Mouse (Mus musculus) spleen, postnatal 10 days (tissue): ENCODE measurements around the gene Prkcg.
"Not testable (repeated sequence)": the region's sequence is repeated elsewhere in the genome, so short reads cannot be mapped to it uniquely, and the experiment has no call there.

Experiments used
- DNase-seq, 2 experiments: peaks; one replicate each; pipeline ENCODE4 v3.0.0; 2021 to 2022; ENCODE audit warnings: low spot score in 2 of 2

The Prkcg gene

DNA sequence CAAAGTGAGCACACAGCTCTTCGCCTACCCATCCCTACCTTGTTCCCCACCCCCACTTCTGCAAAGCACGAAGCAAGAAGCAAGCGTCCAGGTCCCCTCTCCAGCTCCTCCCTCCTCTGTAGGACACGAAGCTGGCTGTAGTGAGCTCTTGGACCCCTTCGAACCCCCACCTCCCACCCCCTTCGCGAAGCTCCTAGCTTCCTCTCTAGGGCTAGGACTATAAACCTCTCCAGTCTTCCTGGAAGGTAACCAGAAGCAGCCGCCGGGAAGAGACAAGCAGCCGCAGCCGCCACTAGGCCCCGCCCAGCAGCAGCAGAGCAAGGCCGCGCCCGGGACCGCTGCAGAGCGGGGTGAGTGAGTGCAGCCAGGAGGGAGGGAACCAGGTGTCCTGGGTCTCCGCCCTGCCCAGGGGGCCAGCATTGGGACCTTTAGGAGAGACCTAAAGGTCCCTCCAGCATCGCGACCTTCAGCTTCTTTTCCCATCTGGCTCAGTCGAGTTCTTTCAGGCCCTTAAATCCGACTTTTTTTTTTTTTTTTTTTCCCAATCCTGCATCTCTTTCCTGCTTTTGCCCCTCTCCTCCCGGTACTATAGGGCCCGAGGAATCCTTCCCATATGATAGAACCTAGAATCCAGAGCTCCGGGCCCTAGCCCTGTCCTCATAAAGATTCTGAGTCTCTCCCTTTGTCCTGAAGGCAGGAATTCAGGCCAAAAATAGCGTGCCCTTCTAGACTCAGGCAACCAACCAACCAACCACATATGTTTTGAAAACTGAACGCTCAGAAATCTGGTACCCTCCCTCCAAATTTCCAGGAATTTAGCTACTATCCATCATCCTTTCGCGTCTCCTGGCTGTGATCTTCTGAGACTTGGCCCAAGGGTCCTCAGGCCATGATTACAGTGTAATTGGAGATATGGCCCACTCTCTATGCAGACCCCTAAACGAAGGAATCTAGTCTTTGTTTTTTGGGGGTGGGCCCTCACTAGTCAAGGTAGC is at the start of gene Prkcg, which contains the start of gene Myadm:
TSS of gene Prkcg (plus strand) at position 204 of the 995 bp plus-strand sequence.
TSS of gene Myadm (plus strand) at position 105 of the 995 bp plus-strand sequence.
- DNase-seq: peak; percentile 51 to 80

DNA sequence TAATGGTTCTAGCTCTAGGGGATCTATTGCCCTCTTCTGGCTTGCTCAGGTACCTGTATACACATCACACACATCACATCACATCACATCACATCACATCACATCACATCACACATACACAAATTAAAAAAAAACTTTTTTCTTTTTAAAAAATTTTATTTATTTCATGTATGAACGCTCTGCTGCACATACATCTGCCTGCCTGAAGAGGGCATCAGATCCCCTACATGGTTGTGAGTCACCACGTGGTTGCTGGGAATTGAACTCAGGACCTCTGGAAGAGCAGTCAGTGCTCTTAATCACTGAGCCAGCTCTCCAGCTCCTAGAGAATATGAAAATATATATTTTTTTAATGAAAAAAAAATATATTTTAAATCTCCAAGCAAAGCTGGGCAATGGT is 49.8 kb upstream of the Prkcg start:
- DNase-seq: no peak

DNA sequence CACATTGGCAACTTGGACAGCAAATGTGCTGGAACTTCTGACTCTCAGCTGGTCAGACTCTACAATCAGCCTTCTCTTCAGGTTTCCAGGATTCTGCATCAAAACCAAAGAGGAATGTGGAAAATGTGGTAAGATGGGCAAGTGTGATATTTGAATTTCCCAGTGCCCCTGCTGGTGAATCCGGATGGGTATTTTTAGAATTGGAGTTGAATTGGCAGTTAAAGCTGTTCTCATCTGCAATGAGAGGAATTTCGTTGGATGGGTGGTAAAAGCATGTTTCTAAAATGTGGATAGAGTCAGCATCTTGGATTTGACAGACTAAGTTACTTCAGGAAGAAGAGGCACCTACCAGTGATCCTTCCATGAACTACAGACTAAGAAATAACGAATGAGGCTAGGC is 28.3 kb upstream of the Prkcg start:
- no peak for DNase-seq

DNA sequence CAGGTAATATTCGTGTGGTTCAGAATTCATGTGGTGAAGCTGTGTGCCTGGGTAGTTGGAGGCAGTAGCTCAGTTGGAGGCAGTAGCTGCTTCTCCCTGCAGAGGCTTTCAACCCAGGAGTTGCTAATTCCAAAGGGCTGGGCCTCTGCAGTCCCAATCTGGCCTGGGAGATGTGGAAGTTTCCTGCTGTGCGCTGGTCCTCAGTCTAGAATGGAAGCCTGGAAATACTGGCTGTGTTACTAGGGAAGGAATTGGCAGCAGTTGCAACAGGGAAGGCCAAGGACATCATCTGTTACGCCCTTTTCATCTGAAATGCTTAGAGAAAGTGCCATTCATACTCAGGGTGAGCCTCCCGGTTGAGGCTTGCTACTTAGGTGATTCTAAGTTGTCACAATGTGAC is 27.5 kb upstream of the Prkcg start:
- DNase-seq: no peak

DNA sequence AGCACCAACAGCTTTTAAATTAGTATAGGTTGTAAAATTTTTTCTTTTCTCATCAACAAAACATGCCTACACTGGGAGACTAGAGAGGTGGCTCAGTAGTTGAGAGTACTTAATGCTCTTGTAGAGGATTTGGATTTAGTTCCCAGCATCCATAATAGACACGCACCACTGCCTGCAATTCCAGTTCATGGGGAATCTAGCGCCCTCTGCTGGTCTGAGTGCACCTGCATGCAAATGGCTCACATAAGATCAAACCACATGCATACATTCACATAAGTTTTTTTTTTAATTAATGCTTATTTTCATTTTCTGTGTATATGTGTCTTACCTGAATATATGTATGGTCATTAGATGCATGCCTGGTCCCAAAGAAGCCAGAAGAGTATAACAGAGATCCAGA is 26.2 kb upstream of the Prkcg start:
- DNase-seq: peak in 1 of 2 experiments; percentile 51

DNA sequence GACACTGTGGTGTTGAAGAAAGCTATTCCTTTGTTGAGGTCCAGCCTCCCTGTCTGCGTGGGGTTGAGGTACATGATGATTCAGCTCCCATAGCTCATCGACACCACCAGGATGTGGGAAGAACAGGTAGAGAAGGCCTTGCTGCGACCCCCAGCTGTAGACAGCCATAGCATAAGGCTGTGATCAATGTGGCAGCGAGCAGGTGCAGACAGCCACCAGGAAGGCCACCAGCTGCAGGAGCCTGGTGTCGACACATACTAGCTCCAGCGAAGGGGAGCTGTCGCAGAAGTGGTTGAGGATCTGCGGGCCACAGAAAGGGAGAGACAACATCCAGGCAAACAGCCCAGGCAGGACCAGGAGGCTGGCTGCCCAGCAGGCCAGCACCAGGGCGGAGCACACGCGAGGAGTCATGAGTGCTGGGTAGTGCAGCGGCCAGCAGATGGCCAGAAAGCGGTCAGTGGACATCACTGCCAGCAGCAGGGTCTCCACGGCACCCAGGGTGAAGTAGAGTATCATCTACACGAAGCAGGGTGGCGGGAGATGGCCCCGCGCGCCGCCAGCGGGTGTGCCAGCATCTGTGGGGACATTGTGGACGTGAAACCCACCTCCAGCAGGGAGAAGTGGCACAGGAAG is 24.5 kb upstream of the Prkcg start:
- no peak for DNase-seq

DNA sequence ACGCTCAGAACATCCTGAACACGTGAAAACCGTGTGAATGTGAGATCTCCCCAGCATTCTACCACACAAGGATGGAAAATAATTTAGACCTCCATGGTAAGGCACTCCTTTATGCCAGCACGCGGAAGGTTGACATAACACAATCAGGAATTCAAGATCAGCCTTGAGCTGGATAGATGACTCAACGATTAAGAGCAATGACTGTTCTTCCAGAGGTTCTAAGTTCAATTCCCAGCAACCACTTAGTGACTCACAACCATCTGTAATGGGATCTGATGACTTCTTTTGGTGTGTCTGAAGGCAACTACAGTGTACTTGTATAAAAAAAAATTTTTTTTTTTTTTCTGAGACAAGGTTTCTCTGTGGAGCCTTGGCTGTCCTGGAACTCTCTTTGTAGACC is 23.7 kb upstream of the Prkcg start:
- no peak for DNase-seq

DNA sequence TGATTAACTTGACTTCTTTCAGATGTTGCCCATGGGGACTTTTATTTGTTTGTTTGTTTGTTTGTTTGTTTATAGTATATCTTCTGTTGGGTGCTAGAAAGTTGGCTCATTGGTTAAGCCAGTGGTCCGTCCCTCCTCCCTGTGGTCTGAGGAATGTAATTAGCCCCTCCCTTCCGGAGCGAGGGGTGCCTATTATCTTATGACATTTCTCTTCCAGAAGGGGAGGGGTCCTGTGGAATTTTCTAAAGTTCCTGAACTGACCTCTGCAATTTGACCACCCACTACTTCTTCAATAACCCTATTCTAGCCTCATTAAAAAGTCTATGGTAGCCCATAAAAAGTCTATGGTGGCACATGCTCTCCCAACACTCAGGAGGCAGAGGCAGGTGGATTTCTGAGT is 21.7 kb upstream of the Prkcg start:
- no peak for DNase-seq

DNA sequence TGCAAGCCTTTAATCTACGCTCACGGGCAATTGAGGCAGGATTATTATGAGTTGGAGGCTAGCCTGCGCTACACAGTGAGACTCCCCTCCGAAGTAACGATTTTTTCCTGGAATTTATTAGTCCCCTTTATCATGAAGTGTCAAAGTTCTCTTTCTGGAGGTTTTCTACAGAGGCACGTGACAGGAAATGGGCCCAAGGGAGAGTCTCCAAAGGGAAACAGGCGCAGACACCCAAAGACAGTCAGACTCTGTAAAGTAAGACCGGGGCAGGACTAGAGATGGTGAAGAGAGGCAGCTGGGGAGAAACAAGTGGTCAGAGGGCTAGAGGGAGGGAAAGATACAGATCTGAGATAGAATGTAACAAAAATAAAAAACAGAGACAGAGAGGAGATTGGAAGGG is 21.1 kb upstream of the Prkcg start:
- no peak for DNase-seq

DNA sequence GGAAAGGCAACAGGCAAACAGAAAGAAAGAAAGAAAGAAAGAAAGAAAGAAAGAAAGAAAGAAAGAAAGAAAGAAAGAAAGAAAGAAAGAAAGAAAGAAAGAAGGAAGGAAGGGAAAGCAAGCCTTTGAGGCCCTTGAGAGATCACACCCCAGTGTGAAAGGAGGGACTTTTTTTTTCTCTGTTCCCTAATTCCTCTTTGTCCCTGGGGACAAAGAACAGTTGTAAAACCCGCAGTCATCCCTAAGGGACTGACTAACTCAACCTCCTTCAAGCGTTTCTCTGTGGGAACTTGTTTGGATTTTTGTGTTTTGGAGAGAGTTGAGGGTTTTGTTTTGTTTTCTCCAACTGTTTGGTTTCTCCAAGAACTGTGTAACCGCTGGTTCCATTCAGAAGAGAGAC is 20.7 kb upstream of the Prkcg start:
- no peak for DNase-seq

DNA sequence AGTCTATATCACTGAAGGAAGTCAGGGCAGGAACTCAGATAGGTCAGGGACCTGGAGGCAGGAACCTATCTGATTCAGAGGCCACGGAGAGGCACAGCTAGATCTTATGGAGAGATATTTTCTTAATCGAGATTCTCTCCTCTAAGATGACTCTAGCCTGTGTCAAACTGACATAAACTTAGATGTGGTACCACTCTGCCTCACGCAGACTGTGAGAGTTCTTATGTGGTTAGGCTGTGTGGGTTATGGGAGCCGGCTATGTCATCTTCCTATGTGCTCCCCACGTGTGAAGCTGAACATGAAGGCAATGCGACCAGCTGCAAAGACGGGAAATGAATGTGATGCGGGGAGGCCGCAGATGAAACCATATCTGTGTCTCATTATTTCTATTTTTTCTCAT is 16.8 kb upstream of the Prkcg start:
- DNase-seq: no peak

DNA sequence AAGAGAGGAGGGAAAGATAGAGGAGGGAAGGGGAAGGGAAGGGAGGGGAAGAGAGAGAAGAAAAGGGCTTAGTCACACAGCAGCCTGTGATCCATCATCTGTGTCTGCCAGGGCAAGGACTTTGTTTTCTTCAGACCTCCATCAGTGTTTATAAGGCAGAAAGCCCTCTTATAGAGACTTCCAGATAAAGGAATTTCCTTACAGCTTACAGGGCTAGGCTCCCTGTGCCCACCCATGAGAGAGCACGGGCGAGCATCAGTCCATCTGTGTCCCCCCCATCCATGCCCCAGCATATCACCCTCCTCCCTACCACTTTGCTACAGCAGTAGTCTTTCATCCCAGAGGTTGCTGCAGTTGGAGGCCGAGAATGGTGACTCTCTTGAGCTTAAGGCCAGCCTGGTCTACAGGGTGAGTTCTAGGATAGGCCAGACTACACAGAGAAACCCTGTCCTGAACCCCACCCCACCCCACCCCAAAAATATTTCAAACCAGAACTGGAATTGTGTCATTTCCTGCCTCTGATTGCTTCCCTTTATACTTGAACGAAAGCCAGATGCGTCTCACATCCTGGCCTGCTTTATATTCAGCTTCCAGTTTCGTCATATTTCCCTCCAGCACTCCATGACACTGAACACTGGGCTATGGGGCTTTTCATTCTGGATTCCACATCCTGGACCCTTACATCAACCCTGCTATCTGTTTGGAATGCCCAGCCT is 13.4 kb upstream of the Prkcg start:
- DNase-seq: no peak

DNA sequence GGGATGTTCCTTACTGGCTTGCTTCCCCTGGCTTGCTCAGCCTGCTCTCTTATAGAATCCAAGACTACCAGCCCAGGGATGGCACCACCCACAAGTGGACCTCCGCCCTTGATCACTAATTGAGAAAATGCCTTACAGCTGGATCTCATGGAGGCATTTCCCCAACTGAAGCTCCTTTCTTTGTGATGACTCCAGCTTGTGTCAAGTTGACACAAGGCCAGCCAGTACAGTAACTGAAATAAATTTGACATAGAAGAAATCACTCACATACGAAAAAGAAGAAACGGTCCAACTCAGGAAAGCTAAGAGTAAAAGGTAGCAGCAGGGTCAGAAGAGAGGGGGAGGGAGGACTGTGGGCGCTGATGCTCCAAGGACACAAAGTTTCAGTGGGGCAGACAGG is 12.2 kb upstream of the Prkcg start:
- not testable (repeated sequence) for DNase-seq

DNA sequence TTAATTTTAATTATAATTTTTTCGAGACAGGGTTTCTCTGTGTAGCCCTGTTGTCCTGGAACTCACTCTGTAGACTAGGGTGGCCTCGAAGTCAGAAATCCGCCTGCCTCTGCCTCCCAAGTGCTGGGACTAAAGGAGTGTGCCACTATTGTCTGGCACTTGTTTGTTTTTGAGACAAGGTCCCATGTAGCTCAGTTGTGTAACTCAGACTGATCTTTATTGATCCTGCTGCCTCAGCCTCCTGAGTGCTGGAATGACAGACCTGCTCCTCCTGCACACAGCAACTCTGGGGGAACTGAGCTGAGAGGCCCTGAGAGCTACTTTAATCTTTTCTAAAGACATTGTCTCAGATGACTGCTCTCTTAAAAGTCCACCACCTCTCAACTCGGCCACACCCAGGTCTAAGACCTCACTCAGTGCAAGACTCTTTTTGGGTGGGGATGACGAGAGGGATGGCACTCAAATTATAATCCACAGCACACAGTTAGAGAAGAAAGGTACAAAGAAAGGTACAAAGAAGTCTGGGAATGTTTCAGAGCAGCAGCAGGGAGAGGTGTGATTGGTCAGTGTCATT is 8.8 kb upstream of the Prkcg start:
- no peak for DNase-seq

DNA sequence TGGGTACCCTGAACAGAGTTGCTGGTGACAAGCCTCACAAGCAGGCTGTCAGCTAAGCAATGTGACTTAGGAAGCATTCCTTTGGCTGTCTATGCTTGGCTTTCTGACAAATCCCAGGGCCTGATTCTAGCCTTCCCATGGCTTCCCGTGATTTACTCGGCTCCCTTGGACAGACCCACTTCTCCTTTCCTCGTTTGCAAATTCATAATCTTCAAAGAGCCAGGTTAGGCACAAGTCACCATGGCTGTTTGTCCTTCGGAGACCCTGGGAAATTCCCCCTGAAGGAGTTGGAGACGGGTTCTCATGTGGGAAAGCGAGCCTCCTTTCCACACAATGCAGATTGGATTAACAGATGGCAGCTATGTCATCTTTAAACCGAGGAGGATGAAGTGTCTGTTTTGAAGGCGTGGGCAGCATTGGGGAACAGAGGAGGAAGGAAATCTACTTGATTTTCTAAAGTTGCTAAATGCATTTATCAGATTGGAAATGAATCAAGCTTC is 8.3 kb upstream of the Prkcg start:
- DNase-seq: no peak

DNA sequence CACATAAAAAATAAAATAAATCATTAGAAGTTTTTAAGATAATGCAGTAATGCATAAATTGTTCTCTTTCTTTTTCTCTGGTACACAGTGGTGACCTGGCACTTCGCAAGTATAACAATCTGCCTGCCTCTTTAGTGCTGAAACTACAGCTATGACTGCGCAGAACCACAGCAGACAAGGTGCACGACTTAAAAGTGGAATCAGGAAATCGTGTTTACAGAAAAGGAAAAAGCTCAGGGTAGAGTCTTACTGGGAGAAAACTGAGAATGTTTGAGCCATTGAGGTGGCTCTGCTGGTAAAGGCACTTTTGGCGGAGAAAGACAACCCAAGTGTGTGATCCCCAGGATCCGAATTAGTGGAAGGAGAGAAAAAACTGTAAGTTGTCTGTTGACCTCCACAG is 7.2 kb upstream of the Prkcg start:
- DNase-seq: no peak

DNA sequence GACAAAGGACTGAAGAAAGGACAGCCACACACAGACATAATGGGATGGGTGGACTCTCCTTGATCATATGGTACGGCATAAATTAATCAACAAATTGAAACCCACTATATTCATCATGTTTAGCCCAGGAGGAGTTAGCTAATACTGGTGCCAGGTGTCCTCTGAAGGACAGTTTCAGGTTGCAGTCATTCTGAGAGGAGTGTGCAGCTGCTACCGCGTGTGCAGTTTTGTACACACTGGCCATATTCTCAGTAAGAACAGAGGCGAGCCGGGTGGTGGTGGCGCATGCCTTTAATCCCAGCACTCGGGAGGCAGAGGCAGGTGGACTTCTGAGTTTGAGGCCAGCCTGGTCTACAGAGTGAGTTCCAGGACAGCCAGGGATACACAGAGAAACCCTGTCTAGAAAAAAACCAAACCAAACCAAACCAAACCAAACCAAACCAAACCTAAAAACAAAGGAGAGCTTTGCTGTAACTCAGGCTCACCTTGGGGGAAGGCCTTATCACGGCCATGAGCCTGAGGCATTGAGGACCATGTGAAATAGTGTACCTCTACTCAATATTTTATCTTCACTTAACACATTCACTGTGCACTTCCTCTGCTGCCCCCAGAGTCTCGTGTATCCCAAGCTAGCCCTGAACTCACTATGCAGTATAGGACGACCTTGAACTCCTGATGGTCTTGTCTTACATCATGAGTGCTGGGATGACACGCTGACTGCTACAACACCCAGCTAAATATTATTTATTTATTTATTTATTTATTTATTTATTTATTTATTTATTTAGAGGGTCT is 5.7 kb upstream of the Prkcg start:
- DNase-seq: no peak

DNA sequence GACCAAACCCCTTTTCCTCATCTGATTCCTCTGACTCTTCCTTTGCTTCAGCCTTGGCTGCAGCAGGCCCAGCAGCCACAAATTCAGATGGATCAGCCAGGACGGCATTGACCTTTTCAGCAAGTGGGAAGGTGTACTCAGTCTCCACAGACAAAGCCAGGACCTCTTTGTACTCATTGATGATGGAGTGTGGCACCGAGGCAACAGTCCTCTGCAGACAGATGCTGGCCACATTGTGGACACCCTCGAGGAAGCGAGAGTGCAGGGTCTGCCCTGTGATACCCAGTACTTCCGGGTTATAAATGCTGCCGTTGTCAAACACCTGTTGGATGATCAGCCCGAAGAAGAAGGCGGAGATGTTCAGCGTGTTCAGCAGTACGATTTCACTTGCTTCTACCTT is 4.4 kb upstream of the Prkcg start:
- DNase-seq: no peak

DNA sequence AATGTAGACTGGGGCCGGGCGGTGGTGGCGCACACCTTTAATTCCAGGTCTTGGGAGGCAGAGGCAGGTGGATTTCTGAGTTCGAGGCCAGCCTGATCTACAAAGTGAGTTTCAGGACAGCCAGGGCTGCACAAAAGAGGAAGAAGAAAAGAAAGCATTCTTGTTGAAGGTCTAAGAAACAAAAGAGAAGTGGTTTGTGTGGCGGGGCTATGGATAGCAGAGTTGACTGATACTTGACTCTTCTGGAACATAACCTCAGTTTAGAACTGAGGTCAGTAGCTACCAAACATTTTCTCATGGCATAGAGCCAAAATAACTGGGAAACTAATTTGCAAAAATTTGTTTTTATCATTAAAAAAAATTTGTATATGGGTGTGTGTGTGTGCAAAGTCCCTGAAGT is 2.9 kb upstream of the Prkcg start:
- DNase-seq: no peak

DNA sequence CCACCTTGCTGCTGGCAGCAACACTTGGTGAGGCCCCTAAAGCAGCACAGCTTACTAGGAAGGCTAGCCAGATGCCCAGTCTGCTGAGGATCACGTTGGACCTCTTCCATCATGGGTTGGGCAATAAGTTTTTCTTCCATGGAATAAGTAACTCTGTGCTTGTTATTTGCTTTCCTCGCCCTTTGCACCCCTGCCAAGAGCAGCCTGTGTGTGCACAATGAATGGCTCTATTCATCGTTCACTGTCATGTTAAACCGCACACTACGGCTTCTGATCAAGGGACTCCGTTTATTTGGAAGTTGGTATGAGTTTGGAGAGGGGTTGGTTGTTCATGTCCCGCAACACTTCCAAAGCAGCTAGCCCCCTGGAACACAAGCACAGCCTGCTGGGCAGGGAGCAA is 1.8 kb upstream of the Prkcg start:
- no peak for DNase-seq
